Mouse (Mus musculus) limb, embryonic 12.5 days (tissue): ENCODE data around the gene Hist2h3c1. TPM values are rescaled to one million over a fixed set of nuclear protein-coding genes. Genes with fewer than 3 reads are reported as not detected.
"Not testable (repeated sequence)": the region's sequence is repeated elsewhere in the genome, so short reads cannot be mapped to it uniquely, and the experiment has no call there.

Source experiments
- ATAC-seq: fragments of 200-750 bp; cut with Nextera tagmentation; 2 replicates; pipeline ENCODE4 v1.8.0; 2017; ENCODE audit warnings: low read depth, moderate TSS enrichment; ENCODE audit not compliant: insufficient number of reproducible peaks, insufficient read depth, low FRiP score, low TSS enrichment
- H3K27ac ChIP-seq: fragments of 300-500 bp; sonication (generic); 2 replicates; pipeline ENCODE4 v1.5.1; 2016; ENCODE audit warnings: mild to moderate bottlenecking, moderate library complexity
- H3K27me3 ChIP-seq: fragments of 300-500 bp; sonication (generic); 2 replicates; pipeline ENCODE4 v1.6.1; 2016; ENCODE audit warnings: mild to moderate bottlenecking, moderate library complexity
- H3K36me3 ChIP-seq: fragments of 300-500 bp; sonication (generic); 2 replicates; pipeline ENCODE4 v1.6.1; 2016; ENCODE audit warnings: mild to moderate bottlenecking, moderate library complexity
- H3K4me1 ChIP-seq: fragments of 300-500 bp; sonication (generic); replicated peaks from 2 replicates; pipeline ENCODE4 v1.6.1; 2016
- H3K4me2 ChIP-seq: fragments of 300-500 bp; sonication (generic); 2 replicates; pipeline ENCODE4 v1.6.1; 2016; ENCODE audit warnings: mild to moderate bottlenecking, moderate library complexity
- H3K4me3 ChIP-seq: fragments of 300-500 bp; sonication (generic); replicated peaks from 2 replicates; pipeline ENCODE4 v1.5.1; 2016; ENCODE audit warnings: mild to moderate bottlenecking
- H3K9ac ChIP-seq: fragments of 300-500 bp; sonication (generic); replicated peaks from 2 replicates; pipeline ENCODE4 v1.6.1; 2016; ENCODE audit warnings: mild to moderate bottlenecking, moderate library complexity
- H3K9me3 ChIP-seq: fragments of 300-500 bp; sonication (generic); 2 replicates; pipeline ENCODE4 v1.6.1; 2016; ENCODE audit warnings: mild to moderate bottlenecking, moderate library complexity
- WGBS: fragments of 180-500 bp; shearing (Covaris S2); methylation state at CpG from one replicate; pipeline ENCODE4 v1.1.7; 2016; 5-methylcytosine and 5-hydroxymethylcytosine counted together
- polyA plus RNA-seq: library from polyadenylated mRNA; unstranded; fragments of >200 nt; fragmentation: Nextera tagmentation; extraction: Ambion mirVana; gene quantifications from 2 replicates; pipeline ENCODE4 v1.2.1, GENCODE M21; 2016

The Hist2h3c1 gene
- polyA plus RNA-seq, 1 experiment from 2014 or later, result not detected

- H3K4me3 ChIP-seq, result peak within 1 kb of the TSS; percentile 53
- peak; percentile 92 for ATAC-seq
- H3K27me3 ChIP-seq, result no peaks in the 10 kb centered on the region
- H3K4me2 ChIP-seq, result peak within 1 kb of the TSS; percentile 77
- peak within 1 kb of the TSS; percentile 98 for H3K27ac ChIP-seq
- WGBS, result under 1% methylated on average over 45 of the region's 45 CpGs
- peaks cover 12% of the 10 kb centered on the region for H3K4me1 ChIP-seq
- peak within 1 kb of the TSS; percentile 81 for H3K9ac ChIP-seq
- H3K36me3 ChIP-seq, result no peaks in the 10 kb centered on the region
- H3K9me3 ChIP-seq, result no peaks in the 10 kb centered on the region
Measured at GRCm38 (mm10) chr3:96269511-96270474, 23.3 kb downstream of the Hist2h3c1 start, which contains the start of gene Hist2h2bb. Gene Hist2h2bb, plus strand, starts transcription at chr3:96269752.

GRCm38 (mm10) chr3:96273591-96274465 lies 27.3 kb downstream of the Hist2h3c1 start:
- H3K36me3 ChIP-seq, result no peaks in the 10 kb centered on the region
- H3K4me1 ChIP-seq, result 0 out of 2 replicates have a peak, but pooled peaks cover 3% of the 10 kb centered on the region
- ATAC-seq, result no peak
- no peak overlapping the region for H3K4me3 ChIP-seq
- H3K27me3 ChIP-seq, result no peaks in the 10 kb centered on the region
- H3K9me3 ChIP-seq, result no peaks in the 10 kb centered on the region
- 91% methylated on average over 17 of the region's 17 CpGs for WGBS
- no peak overlapping the region for H3K27ac ChIP-seq
- H3K4me2 ChIP-seq, result no peak overlapping the region
- H3K9ac ChIP-seq, result no peak overlapping the region

DNA sequence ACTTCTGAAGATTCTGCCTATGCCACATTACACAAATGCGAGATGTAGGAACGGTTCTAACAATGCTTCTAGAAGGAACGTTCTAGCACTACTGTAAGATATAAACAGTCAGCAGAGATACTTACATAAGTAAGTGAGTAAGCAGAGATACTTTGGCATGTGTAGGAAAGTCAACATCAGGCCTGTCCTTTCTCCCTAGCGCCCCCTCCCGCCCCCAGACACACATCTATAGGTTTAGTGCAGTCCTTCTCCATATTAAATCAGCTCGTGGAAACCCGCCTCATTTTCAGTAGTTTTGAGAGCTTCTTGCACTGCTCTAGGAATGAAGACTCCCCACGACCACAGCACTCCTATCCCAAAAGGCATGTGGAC lies 30.9 kb downstream of the Hist2h3c1 start:
- Histone ChIP-seq H3K27ac (peak overlapping the region; percentile 92), H3K4me3 (peak overlapping the region; percentile 48), H3K27me3 (peaks cover 9% of the 10 kb centered on the region; the same call in 1 of the 2 replicates), H3K9me3 (no peaks in the 10 kb centered on the region), H3K4me2 (peak overlapping the region; percentile 82), H3K9ac (peak overlapping the region; percentile 62), H3K36me3 (no peaks in the 10 kb centered on the region), H3K4me1 (0 out of 2 replicates have a peak, but pooled peaks cover 3% of the 10 kb centered on the region)
- ATAC-seq, result no peak; the same call in 1 of the 2 replicates
- WGBS, result 15% methylated on average over 8 of the region's 8 CpGs

- Histone ChIP-seq H3K9me3 (no peaks in the 10 kb centered on the region), H3K4me1 (0 out of 2 replicates have a peak, but pooled peaks cover 3% of the 10 kb centered on the region)
- under 1% methylated on average over 49 of the region's 49 CpGs for WGBS
Measured at GRCm38 (mm10) chr3:96277800-96278624, 31.5 kb downstream of the Hist2h3c1 start.

DNA sequence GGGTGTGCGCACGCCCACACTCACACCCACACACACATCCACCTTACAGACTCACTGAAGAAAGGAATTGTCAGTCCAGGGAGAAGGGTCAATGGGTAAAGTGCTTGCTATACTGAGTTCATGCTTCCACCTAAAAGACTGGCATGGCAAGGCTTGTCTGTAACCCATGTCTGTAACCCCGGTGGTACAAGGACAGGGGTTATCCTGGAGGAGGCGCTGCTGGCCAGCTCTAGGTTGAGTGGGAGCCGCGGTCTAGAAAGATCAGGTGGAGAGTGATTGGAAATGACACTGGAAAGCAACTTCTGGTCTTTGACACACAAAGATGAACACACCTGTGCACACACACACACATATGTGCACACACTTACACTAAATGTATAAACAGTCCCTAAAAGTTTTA lies 34.2 kb downstream of the Hist2h3c1 start:
- ATAC-seq, result no peak
- Histone ChIP-seq H3K4me3 (no peak overlapping the region), H3K4me1 (0 out of 2 replicates have a peak, but pooled peaks cover 8% of the 10 kb centered on the region), H3K27me3 (peaks cover 30% of the 10 kb centered on the region), H3K9ac (no peak overlapping the region), H3K27ac (no peak overlapping the region), H3K9me3 (no peaks in the 10 kb centered on the region), H3K4me2 (no peak overlapping the region), H3K36me3 (no peaks in the 10 kb centered on the region)
- WGBS, result 51% methylated on average over 6 of the region's 6 CpGs

More at GRCm38 (mm10) chr3:96277800-96278624, 31.5 kb downstream of the Hist2h3c1 start:
- Histone ChIP-seq H3K4me2 (peak overlapping the region; percentile 82), H3K9ac (peak overlapping the region; percentile 62), H3K27ac (peak overlapping the region; percentile 92), H3K27me3 (peaks cover 13% of the 10 kb centered on the region), H3K4me3 (peak overlapping the region; percentile 48), H3K36me3 (no peaks in the 10 kb centered on the region)
- peak; percentile 94 for ATAC-seq

GRCm38 (mm10) chr3:96284457-96284856 lies 38.0 kb downstream of the Hist2h3c1 start:
- no peak overlapping the region; the same call in 1 of the 2 replicates for H3K9ac ChIP-seq
- peak overlapping the region; percentile 36 for H3K4me2 ChIP-seq
- 25% methylated on average over 4 of the region's 4 CpGs for WGBS
- H3K36me3 ChIP-seq, result no peaks in the 10 kb centered on the region
- ATAC-seq, result no peak
- H3K9me3 ChIP-seq, result no peaks in the 10 kb centered on the region
- 0 out of 2 replicates have a peak, but pooled peaks cover 5% of the 10 kb centered on the region for H3K4me1 ChIP-seq
- peaks cover 36% of the 10 kb centered on the region for H3K27me3 ChIP-seq
- no peak overlapping the region for H3K4me3 ChIP-seq
- H3K27ac ChIP-seq, result no peak overlapping the region

- H3K27me3 ChIP-seq, result peaks cover 28% of the 10 kb centered on the region
- WGBS, result 88% methylated on average over 11 of the region's 11 CpGs
- not testable (repeated sequence) for H3K9ac ChIP-seq, ATAC-seq, H3K4me2 ChIP-seq, H3K4me3 ChIP-seq, H3K4me1 ChIP-seq, H3K36me3 ChIP-seq, H3K27ac ChIP-seq, H3K9me3 ChIP-seq
Measured at GRCm38 (mm10) chr3:96287334-96287733, 40.8 kb downstream of the Hist2h3c1 start.

- no peak for ATAC-seq
- no peak overlapping the region for H3K4me3 ChIP-seq
- peaks cover 11% of the 10 kb centered on the region for H3K27me3 ChIP-seq
- H3K27ac ChIP-seq, result no peak overlapping the region
- no peaks in the 10 kb centered on the region for H3K4me1 ChIP-seq
- H3K9ac ChIP-seq, result no peak overlapping the region
- WGBS, result 63% methylated on average over 3 of the region's 3 CpGs
- no peak overlapping the region for H3K4me2 ChIP-seq
- no peaks in the 10 kb centered on the region for H3K36me3 ChIP-seq
- no peaks in the 10 kb centered on the region for H3K9me3 ChIP-seq
Measured at GRCm38 (mm10) chr3:96289201-96289600, 42.7 kb downstream of the Hist2h3c1 start.

DNA sequence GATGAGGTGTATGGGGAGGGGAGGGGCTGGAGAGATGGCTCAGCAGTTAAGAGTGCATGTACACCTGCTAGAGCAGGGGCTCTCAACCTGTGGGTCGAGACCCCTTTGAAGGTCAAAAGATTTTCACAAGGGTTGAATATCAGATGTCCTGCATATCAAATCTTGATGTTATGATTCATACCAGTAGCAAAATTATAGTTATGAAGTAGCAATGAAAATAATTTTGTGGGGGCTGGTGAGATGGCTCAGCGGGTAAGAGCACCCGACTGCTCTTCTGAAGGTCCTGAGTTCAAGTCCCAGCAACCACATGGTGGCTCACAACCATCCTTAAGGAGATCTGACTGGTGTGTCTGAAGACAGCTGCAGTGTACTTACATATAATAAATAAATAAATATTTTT lies 44.2 kb downstream of the Hist2h3c1 start:
- H3K4me3 ChIP-seq, H3K4me2 ChIP-seq, H3K4me1 ChIP-seq, H3K9me3 ChIP-seq, ATAC-seq, H3K27me3 ChIP-seq, H3K27ac ChIP-seq, H3K36me3 ChIP-seq, H3K9ac ChIP-seq: not testable (repeated sequence)
- 93% methylated on average over 3 of the region's 3 CpGs for WGBS

DNA sequence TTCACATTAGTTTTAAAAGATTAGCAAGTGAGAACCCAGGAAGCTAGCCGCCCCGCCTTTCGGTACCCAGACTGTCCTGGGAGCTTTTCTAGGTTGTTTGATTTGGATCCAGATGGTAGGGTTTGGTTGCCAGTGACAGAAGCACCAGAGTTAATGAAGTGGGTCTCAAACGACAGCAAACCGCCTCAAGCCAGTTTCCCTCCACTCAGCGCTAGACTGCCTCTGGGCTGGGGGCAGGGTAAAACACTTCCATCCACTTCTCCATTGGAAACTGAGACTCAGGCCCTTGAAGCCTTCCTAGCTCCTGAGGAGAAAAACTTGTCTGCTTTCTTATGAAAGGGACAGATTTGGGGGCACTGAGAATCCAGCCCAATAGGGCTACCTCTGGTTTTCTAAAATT lies 46.2 kb downstream of the Hist2h3c1 start:
- Histone ChIP-seq H3K4me3 (no peak overlapping the region), H3K9me3 (0 out of 2 replicates have a peak, but pooled peaks cover 9% of the 10 kb centered on the region), H3K4me1 (no peaks in the 10 kb centered on the region), H3K4me2 (no peak overlapping the region), H3K27ac (no peak overlapping the region), H3K36me3 (no peaks in the 10 kb centered on the region), H3K9ac (no peak overlapping the region), H3K27me3 (no peaks in the 10 kb centered on the region)
- 36% methylated on average over 6 of the region's 6 CpGs for WGBS
- no peak for ATAC-seq
